Mouse (Mus musculus) small intestine, adult 2 months (tissue): ENCODE results near the gene Urb1.
A peak's percentile ranks its signal among the peaks of the same experiment; 100 is the strongest.

ENCODE experiments used
- CTCF ChIP-seq: fragments of 200-500 bp; IDR thresholded peaks from 2 replicates; pipeline ENCODE4 v1.5.1; 2012; ENCODE audit warnings: low read depth, mild to moderate bottlenecking, control low read depth, inconsistent platforms, low read length, moderate library complexity, mixed read lengths; ENCODE audit not compliant: insufficient replicate concordance, insufficient read length; ENCODE audit errors: extremely low read depth
- POLR2A ChIP-seq: fragments of 200-500 bp; IDR thresholded peaks from 2 replicates; pipeline ENCODE4 v1.6.1; 2012; ENCODE audit warnings: low read depth, mild to moderate bottlenecking, control low read depth, inconsistent platforms, low read length, moderate library complexity

DNA sequence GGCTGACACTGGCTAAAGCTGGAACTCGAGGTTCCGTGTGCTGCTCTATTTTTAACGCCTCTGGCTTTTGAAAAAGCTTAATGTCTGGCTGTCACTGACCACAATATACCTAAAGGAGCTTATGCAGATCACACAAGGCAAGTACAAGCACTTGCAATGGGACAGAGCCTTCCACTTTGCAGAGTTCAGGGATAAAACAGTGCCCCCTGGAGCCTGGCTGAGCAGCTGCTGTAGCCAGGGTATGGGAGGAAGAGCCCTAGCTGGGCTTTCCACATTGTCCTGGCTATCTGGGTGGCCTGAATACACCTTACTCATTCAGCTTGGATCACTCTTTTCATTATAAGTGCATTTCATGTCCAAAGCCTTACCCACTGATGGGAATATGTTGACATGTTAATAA lies 8.3 kb downstream of the Urb1 start:
- peak; percentile 23; the same call in 1 of the 2 replicates for TF ChIP-seq CTCF
- no peak for TF ChIP-seq POLR2A
